Mouse (Mus musculus): Measurements from ENCODE around the gene Kmt2a.

The Kmt2a gene

DNA sequence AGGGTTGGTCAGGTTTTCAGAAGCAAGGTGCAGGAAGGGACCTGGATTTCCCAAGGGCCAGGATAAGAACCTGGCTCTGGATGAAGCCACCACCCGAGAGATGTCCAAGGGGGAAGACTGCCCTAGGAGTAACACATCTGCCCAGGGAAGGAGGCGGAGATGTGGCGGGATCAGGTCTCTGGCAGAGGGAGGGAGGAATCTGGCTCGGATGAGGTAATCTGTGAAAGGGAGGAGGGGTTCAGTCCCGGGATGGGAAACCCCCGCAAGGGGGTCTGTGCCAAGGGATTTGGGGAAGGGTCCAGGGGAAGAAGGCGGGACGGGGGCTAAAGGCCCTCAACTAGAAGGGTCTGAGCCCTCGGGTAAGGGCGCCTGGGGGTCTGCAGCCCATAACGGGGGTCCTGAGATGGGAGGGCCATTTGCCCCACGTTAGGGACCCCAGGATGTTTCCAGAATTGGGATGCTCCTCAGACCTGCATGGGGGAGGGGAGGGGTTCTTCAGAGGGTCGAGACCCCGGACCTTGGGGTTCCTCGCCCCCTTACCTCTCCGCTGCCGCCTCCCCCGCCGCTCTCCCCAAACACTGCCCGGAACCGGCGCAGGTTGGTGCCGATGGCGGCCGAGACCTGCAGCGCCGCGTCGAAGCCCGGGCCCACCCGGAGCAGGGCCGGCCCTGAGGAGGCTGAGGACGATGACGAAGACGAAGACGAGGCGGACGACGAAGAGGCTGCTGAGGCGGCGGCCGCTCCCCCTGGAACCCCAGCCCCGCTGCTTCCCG, 601 bp downstream of the Kmt2a start:
- peak; percentile 50 for DNase-seq (ENCODE audit: extremely low spot score, low spot score)

DNA sequence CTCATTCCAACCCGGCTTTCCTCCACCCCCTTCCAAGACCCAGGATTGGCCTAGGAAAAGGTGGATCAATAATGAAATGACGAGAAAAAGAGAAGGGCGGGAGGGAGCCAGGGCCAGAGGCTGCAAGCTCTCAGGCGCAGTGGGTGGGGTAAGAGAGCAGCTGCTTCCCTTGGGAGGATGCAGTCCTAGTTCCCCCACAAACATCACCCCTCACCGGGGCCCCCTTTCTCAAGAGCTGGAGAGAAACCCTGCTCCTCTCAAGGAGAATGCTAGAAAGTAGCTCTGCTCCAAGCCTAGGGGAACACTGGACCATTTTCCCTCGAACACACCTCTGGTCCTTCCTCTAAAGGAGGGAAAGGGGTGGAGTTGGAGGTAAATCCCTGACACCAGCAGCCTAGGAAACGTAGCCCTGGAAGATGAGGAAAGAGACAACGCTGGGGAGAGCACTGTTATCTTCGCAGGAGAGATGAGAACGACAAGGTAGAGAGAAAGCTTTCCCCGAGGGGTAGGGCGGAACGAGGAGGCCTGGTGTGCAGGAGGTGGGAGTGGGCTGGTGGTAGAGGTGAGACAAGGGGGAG, 1.3 kb downstream of the Kmt2a start:
- peak; percentile 23 for DNase-seq (ENCODE audit: extremely low spot score, low spot score)

DNA sequence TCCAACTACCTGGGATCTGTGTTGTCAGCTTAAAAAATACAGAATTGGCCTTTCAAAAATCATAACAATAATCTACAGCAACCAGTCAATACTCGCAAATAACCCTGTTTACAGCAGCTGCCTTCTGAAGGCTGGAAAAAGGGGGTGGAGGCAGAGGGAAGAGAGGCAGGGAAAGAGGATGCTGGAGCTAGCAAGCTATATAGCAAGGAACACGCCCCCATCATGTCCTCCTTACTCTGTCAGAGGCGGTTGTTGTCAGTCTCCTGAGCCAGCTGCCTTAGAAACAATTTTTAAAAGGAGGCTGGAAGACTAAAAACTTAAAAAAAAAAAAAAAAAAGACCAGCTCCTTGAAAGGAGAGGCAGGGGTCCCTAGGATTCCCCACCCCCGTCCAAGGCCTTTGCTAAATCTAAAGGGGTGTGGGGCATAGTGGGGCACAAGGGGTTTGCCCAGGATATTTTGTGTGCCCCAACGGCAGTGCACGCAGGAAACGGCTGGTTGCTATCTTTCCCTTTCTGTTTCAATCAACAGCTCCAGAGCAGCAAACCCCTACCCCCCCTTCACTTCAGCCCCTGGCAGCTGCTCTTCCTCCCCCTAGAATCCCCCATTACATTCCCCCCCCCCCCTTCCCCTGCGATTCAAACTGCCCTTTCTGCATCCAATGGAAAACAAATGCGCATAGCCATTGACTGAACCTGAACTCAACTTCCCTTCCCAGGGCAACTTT, 2.2 kb downstream of the Kmt2a start:
- DNase-seq (ENCODE audit: extremely low spot score, low spot score) = peak; percentile 15

DNA sequence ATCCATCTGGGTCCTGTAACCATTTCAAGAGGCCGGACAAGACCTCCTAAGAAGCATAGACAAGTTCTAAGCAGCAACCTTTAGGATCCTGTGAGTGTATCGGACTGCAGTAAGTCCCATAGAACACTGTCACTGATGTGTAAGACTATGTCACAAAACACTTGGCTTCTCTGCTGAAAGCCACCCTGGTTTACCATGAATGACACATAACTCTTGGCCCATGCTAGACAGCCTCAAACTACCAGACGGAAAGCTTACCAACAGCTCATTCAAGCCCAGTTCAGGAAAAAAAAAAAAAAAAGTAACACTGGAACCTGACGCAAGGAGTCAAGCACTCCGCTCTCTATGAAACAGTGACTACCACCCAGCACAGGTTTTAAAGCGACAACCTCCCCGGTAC, 3.4 kb downstream of the Kmt2a start:
- DNase-seq (ENCODE audit: extremely low spot score, low spot score) = no peak

DNA sequence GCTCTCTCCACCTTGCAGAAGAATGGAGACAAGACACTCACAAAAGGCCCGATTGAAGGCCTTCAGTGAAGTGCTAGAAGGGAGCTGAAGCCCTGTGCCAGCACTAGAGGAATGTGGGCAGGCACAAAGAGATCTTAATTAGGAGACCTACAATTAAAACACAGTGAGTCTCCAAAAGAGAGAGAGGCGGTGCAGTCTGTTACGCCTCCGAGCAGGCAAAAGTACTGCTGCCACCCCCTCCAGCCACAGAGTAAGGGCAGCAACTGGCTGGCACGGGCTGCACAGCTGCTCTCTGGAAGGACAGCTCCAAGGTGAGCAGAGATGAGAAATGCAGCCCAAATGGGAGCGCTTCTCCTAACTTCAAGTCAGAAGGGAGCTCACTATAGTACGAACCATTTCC, 5.6 kb downstream of the Kmt2a start:
- no peak for DNase-seq (ENCODE audit: extremely low spot score, low spot score)

DNA sequence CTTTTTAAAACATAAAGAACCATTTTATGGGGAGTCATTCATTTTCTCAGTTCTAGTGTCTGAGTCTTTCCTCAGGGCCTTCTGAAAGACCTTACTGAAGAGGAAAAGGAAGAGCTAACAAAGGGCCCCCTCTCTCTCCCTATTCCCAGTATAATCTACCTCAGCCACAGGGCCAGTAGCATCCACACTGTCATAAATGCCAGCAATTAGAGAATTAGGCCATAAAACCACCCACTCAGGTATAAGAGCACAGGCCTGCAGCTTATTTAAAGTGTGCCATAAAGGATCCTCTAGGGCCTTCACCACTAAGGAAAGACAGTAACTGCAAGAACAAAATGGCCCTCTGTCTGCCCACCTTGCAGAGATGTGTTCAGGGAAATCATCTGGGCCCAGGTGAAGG, 6.9 kb downstream of the Kmt2a start:
- no peak for DNase-seq (ENCODE audit: extremely low spot score, low spot score)

DNA sequence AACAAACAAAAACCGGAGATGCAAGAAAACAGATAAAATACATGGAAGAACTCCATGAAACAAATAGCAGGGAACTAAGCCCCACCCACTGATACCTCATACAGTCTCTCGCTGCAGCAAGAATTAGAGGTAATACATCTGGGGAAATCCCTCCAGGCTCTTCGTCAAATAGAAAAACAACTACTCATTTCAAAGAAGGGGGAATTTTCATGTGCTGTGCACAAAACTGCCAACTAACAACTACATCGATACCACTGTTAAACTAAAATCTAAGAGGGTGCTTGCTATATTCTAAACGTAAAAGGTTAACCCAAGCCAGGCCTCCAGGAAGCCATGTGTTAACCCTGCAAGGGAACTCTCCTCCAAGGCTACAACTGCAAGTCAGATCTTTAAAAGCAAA, 7.4 kb downstream of the Kmt2a start:
- DNase-seq (ENCODE audit: extremely low spot score, low spot score) = no peak

DNA sequence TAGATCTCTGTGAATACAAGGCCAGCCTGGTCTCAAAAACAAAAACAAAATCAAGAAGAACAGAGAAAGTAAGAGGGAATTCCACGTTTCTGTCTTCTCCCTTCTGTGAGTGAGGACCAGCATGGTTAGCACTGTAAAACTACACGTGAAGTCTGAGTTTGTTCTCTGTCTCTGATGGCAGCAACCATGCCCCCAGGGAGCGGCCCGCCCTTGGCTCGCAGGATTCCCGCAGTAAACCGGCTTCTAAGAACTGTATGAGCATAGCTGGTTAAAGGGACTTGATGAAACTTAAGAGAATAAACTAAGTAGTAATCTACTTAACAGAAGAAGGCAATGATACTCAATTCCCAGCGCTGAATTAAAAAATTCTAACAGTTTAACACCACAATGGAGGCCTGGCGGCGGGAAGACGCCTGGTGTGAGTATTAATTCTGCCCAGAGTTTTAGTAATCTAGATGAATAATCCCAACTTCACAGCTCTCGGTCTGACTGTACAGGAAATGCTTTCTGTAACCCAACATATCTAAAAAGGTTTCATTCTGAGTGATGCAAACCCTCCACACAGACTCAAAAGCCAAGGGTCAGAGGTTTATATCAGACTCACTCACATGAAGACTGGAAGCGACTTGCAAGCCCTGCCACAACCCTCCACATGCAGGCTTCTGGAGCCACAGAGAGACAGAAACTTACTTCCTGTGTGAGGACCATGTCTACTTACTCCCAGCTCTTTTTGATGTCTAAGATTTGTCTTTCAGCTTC, 12.6 kb downstream of the Kmt2a start:
- no peak for DNase-seq (ENCODE audit: extremely low spot score, low spot score)

DNA sequence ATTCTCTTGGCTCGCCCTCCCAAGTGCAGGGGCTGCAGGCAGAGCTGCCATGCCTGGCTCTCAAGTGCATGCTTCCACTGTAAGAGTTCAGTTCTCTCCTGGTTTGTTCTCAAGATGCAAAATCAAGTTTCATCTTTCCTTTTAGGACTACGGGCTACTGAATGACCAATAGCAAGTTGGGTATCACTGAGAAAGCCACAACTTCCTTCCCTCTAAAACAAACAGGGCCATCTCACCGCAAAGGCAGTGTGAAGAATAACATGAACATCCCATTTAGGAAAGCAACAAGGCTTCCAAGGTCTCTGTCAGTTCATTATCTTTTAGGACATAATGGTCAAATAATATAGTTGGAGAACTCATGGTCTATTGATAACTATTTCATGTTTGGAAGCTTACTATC, 13.4 kb downstream of the Kmt2a start:
- DNase-seq (ENCODE audit: extremely low spot score, low spot score) = no peak

DNA sequence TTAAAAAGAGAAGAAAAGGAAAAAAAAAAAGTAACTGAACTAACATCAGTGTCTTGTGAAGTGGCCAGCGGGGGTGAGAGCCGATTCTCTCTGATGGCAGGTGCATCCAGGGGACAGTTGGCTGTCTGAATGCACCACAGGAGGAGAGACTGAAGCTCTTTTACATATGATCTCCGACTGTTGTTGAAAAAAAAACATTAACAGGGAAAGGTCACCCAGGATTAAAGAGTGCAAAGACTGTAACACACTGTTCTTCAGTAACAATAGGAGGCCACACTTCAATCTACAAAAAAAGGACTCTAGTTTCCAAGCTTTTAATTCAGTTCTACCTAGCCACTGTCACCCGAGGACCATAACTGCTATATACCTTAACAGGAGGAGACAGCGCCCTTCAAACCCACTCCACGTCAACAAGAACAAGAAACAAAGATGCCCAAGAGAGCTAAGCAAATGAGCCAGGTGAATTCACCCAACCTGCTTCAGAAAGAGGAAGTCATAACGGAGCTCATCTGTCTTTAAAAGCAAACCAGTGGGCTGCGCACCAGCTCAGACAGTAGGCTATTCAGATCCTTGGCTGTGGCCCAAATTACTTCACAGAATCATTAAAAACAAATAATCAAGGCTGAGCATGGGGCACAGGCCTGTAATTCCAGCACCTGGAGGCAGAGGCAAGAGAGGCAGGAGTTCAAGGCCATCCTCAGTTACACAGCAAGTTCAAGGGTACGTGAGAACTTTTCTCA, 14.4 kb downstream of the Kmt2a start:
- DNase-seq (ENCODE audit: extremely low spot score, low spot score) = no peak

DNA sequence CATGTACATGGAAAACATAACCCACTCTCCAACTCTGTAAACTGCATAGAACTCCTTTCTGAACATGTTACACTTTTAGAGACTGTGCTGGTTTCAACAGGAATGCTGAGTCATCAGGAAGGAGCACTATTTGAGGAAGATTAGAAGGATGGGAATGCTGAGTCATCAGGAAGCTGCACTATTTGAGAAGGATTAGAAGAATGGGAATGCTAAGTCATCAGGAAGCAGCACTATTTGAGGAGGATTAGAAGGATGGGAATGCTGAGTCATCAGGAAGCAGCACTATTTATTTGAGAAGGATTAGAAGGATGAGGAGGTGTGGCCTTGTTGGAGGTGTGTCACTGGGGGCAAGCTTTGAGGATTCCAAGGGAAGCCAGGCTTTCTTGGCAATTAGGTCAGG, 20.0 kb downstream of the Kmt2a start:
- no peak for DNase-seq (ENCODE audit: extremely low spot score, low spot score)

DNA sequence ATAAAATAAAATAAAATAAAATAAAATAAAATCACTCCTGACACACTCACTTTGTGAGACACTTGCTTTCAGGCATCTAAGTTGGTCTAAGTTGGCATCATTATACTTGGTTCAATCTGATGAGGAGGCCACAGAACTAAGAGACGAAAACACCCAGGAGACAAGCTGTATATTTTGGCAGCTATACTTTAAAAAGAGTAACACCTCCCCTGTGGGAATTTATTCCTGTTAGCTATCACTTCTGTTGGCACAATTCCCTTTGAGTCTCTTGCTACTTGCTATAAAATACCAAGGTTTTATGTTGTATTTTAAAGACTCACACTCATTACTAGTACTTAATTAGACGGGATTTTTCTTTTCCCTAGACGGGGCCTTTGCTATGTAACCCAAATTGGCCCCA, 22.4 kb downstream of the Kmt2a start:
- no peak for DNase-seq (ENCODE audit: extremely low spot score, low spot score)

DNA sequence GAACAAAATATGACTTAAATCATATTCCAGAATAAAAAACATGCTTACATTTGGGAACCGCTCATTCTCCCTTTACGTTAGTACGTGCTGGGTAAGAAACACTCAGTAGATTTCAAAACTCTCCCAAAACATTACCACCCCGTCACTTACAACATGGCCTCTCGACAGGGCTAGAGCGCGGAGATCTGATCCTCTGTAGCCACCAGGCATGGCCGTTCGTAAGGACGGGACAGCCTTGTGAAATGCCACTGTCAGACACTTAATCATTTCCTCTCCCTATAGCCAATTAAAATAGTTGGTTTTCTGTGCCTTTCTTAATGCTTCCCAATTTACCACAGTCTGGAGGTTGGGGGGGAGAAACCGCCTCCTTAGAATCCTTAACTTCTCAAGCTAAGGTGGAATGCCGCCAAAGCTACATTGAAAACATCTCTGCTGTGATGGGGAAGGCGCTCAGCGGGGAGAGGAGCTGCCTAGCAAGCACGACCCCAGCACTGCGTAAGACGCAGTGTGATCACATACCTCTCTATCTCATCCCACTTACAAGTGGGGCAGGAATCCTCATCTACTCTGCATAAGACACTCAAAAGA, 23.6 kb downstream of the Kmt2a start:
- no peak for DNase-seq (ENCODE audit: extremely low spot score, low spot score)

DNA sequence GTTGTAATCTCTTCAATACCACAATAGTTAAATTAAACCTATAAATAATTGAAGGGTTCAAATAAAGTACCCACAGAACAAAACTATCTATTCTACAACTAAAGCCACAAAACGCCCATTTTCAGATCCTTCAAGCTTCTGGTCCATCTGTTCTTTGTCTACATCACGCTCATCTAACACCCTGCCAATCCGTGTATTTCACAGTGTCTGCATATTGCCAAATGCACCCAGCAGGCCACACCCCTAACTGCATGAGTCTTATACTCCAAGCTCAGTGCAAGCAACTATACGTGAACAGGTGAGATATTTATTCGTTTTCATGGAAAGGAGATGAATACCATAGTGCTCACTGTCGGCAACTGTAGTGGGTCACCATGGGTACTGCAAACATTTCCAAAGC, 25.9 kb downstream of the Kmt2a start:
- DNase-seq (ENCODE audit: extremely low spot score, low spot score) = no peak

DNA sequence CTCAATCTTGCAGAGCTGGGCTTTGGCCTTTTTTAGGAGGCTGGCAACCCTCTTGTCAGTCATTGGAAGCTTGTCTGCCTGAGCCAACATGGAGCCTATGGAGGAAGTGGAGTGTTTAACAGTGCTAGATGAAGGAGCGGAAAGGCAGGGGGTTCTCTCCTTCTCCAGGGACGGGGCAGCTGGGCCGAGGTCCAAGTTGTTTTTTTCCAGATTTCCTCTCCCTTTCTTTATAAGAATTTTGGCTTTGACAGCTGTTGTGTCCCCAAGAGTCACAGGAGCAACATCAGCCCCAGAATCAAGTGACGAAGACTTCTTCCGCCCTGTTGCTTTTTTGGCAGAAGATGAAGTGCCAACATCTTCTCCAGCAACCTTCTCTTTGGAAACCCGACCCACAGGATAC, 33.6 kb downstream of the Kmt2a start:
- no peak for DNase-seq (ENCODE audit: extremely low spot score, low spot score)

DNA sequence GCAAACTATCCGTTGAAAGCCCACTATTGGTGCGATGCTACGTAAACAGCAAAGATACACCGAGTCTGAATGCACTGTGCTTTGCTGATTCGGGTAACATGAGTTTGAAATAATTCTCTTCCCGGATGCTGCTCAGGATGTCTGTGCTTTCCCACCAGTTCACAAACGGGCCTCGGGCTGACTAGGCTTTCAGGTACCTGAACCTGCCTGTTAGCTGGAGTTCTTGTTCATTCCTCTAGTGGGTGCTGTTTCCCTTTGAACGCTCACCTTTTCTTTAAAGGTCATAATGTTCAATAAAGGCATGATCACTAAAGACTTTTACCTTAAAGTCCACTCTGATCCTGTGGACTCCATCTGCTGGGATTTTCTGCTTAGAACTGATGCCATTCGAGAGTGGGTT, 39.9 kb downstream of the Kmt2a start:
- DNase-seq (ENCODE audit: extremely low spot score, low spot score) = no peak

DNA sequence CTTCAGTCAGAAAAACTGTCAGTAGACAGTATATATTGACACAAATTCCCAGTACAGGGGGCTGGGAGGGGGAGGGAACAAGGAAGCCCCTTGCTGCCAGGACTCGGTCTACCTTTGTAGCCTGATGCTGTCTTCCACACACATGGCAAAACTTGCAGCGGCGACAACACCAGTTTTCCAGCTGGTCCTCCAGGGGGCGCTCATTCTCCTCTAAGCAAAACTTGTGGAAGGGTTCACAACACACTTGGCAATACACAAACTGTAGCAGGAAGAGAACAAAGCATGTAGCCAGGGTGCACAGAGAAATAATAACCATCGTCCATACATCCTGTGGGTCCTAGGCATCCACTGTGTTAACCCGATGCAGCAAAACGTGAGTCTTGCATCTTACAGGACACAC, 44.7 kb downstream of the Kmt2a start:
- DNase-seq (ENCODE audit: extremely low spot score, low spot score) = peak; percentile 72

DNA sequence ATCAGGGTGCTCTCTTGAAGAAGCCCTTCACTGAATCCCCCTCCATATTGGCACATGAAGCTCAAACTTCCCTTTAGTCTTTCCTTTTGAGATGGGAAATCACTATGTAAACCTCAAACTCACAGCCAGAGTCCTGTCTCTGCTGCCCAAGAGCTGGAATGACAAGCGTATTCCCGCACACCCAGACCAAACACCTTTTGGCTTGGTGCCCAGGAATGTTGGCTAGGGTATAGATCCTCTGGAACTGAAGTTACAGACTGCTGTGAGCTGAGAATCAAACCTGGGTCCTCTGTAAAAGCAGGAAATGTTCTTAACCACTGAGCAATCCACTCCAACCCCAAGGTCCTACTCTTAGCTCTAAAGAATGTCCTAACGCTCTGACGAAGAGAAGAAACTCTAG, 48.7 kb downstream of the Kmt2a start:
- no peak for DNase-seq (ENCODE audit: extremely low spot score, low spot score)

DNA sequence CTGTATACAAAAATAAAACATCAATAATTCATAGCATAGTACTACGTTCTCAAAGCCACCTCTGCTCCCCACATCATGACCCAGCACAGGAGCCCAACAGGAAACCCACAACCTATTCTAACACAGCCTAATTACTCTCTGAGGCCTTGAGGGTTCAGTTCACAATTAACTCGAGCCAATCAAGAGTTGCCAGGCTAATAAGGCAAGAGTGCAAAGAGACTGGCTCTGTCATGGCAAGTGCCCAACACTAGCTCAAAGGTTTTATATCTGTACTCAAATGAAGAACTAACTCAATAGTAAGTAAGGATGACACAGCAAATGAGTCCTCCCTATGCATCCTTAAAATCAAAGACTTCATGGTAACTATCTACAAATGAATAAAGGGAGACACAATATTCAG, 50.6 kb downstream of the Kmt2a start:
- DNase-seq (ENCODE audit: extremely low spot score, low spot score) = no peak

DNA sequence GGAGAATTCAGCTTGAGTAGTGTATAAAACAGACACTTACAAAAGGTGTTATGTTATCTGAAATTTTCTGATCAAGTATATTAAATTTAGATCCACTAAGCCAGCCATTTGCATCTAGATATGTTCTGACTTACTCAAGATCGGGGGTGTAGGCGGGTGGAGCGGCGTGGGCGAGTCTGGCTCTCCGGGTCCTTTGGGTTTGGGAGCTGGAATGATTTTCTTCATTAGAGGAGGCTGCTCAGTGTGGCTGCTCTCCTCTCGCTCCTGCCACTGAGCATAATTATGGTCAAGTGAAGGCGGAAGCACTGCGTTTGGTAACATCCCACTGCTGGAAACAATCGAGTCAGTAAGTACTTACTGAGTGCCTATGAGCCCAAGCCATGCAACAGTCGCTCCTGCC, 52.2 kb downstream of the Kmt2a start:
- DNase-seq (ENCODE audit: extremely low spot score, low spot score) = no peak

DNA sequence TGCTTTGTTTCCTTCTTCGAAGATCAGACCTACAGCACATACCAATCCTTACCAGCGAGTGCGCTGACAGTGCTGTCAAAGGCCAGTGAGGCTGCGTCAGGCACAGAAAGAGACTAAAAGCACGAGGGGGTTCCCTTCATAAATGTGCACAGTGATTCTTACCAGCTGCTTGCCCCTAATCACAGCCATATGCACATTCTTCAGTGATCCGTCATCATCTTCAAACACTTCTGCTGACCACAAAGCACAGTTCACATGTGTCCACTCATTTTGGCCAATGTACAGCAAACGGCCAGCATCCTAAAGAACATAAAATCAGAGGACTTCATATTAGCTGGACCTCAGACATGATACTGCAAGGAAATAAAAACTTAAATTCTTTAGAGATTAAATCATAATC, 54.4 kb downstream of the Kmt2a start:
- DNase-seq (ENCODE audit: extremely low spot score, low spot score) = no peak
